Mouse (Mus musculus): Measurements from ENCODE around the gene Rnft2. TPM values are rescaled to one million over a fixed set of nuclear protein-coding genes. Genes with fewer than 3 reads are reported as not detected.

Rnft2 gene
- total RNA-seq (2015; ENCODE audit: low replicate concordance): not detected in 2 replicates
- total RNA-seq (2017; ENCODE audit: low replicate concordance): not detected in 2 replicates

DNA sequence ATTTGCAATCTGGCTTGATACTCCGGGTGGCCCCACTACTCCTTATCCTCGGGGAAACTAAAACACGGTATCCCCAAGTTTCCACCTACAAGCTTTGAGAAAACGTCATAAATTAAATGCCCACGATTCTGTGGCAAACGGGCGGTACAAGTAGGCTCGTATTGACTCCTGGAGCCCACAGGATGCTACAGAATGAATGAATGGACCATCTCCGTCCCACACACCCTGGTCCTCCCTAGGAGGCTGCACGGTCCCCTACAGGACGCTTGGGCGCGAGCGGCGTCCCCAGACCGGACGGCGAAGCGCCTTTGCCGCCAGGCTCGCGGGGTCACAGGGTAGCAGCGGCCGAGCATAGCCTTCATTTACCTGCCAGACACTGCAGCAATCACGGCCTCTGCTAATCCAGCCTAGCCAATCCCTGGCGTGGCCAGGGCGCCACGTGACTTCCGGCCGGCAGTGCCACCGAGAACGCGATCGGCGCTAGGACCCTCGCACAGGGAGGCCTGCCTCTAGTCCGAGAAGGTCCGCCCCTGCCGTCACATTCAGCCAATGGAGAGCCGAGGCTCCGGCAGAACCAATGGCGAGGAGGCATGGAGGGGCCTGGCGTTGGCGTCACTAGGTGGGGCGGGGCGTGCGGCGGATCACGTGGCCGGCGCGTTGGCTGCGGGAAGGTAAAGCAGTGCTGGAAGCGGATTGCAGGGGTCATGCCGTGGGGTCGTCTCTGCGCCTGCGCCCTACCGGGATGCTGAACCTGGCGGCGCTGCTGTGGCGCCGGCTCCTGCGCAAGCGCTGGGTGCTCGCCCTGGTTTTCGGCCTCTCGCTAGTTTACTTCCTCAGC is at the start of gene Rnft2, which contains the start of gene 2410131K14Rik:
Gene Rnft2, minus strand, starts transcription at position 511 of the 838 bp plus-strand sequence.
Gene 2410131K14Rik, plus strand, starts transcription at position 622 of the 838 bp plus-strand sequence.
- peak; percentile 98 for ATAC-seq (replicated peaks; ENCODE audit: low FRiP score, poor library complexity, severe bottlenecking)

- no peak for ATAC-seq (replicated peaks; ENCODE audit: low FRiP score, poor library complexity, severe bottlenecking)
These were observed 49.4 kb upstream of the Rnft2 start for GRCm38 (mm10) chr5:118294086-118294864.

GRCm38 (mm10) chr5:118292476-118292875 is 47.6 kb upstream of the Rnft2 start:
- ATAC-seq (replicated peaks; ENCODE audit: low FRiP score, poor library complexity, severe bottlenecking): no peak

GRCm38 (mm10) chr5:118291453-118291852 is 46.5 kb upstream of the Rnft2 start:
- no peak for ATAC-seq (replicated peaks; ENCODE audit: low FRiP score, poor library complexity, severe bottlenecking)

DNA sequence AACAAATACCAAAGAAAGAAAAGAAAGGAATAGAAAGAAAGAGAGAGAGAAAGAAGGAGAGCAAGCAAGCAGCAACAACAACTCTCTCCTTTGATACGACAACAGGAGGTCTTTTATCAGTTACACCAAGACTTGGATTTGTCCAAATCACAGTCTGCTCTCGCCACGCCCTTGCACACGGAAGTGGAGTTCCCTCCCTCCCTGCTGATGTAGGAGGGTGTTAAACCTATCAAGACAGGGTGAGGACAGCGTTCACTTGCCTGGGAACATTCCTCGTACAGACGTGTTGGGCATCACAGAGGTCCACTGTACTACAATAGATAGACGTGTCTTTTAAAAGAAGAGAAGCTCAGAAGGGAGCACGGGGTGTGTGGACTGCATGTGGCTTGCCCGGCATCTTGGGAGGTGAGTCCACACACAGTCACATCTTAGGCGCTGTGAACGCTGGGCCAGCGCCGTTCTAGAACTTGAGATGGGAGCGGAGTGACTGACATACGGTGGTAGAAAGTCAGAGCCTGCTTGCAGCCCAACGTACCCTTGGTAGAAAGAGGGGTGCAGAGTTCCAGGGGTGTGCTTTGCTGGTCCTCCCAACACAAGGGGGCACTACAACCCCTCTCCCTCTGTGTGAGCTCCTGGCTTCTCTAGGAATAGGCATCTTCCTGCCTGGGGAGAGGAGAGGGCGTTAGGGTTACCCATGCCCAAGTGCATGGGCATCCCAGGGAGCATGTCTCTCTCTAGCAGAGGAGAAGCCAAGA is 33.0 kb upstream of the Rnft2 start:
- no peak for ATAC-seq (replicated peaks; ENCODE audit: low FRiP score, poor library complexity, severe bottlenecking)

GRCm38 (mm10) chr5:118276711-118277110 is 31.8 kb upstream of the Rnft2 start:
- no peak for ATAC-seq (replicated peaks; ENCODE audit: low FRiP score, poor library complexity, severe bottlenecking)

- no peak for ATAC-seq (replicated peaks; ENCODE audit: low FRiP score, poor library complexity, severe bottlenecking)
These were observed 31.4 kb upstream of the Rnft2 start for GRCm38 (mm10) chr5:118276281-118276680.

DNA sequence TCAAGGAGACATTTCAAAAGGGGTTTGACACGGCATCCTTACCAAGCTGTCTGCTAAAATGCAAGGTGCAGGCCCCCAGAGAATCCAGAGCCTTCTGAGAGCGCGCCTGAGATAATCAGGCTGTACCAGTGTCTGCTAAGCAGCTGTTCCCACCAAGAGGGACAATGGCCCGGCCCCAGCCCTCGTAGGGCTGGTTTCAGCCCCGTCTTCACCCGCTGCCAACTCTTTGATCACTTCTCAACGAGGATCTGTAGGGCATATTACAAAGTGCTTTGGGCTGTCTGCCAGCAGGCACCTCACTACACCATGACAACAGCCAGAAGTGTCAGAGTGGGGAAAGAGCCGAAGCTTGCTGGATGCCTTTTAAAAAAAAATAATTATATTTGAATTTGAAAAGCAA is 29.6 kb upstream of the Rnft2 start:
- ATAC-seq (replicated peaks; ENCODE audit: low FRiP score, poor library complexity, severe bottlenecking): no peak

DNA sequence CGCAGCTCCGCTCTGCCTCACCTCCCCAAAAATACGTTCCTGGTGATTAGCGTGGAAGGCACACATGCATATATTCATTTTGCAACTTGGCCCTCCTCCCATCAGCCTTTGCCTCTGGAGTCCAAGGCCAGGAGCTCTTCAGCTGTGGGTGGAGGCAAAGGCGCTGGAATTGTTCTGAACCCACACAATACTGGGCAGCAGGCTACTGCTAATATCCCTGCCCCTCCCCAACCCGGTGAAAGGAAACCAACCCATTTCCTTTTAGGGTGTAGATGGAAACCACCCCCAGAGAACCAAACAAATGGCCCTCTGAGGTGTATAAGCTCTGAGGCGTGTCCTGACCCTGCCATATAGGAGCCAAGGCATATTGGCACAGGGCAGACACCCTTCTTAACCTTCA is 28.5 kb upstream of the Rnft2 start:
- ATAC-seq (replicated peaks; ENCODE audit: low FRiP score, poor library complexity, severe bottlenecking): no peak

- ATAC-seq (replicated peaks; ENCODE audit: low FRiP score, poor library complexity, severe bottlenecking): no peak
These were observed 26.7 kb upstream of the Rnft2 start for GRCm38 (mm10) chr5:118271449-118272110.

- peak; percentile 65 for ATAC-seq (replicated peaks; ENCODE audit: low FRiP score, poor library complexity, severe bottlenecking)
These were observed 24.1 kb upstream of the Rnft2 start for GRCm38 (mm10) chr5:118268987-118269386.

- no peak for ATAC-seq (replicated peaks; ENCODE audit: low FRiP score, poor library complexity, severe bottlenecking)
These were observed 21.4 kb upstream of the Rnft2 start for GRCm38 (mm10) chr5:118266309-118266708.

DNA sequence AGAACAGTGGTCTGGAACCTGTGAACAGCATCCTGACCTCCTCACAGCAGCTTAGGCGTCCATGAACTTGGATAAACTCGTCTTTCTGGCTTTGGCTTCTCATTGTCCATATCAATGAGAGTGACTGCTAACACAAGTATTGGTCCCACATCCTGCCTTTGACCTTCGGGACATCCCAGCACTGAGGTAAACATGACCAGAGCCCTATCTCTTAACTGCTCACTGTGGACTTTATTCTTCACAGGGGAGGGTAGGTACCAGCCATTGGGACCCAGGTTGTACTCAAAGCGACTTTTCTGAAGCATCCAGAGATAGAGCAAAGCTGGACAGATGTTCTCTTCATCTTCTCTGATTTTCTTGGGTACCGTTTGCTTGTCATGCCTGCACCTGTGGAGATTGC is 20.4 kb upstream of the Rnft2 start:
- ATAC-seq (replicated peaks; ENCODE audit: low FRiP score, poor library complexity, severe bottlenecking): no peak

DNA sequence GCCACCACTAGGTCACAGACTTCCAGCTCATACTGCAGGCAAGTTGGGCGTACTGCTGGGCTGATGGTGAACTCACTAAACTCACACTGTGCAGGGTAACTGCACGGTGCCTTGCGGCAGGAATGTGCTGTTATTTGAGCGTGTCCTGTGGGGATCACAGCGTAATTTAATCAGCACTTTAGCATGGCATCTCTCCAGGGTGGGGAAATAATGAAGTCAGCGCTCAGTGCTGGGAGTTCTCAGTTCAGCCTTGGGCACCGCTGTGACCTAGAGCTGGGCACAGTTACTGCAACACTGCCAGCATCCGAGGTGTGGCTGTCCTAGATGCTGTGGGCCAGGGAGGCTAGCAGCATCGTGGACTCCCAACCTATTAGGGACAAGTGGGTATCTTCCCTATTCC is 19.4 kb upstream of the Rnft2 start:
- no peak for ATAC-seq (replicated peaks; ENCODE audit: low FRiP score, poor library complexity, severe bottlenecking)

- ATAC-seq (replicated peaks; ENCODE audit: low FRiP score, poor library complexity, severe bottlenecking): no peak
These were observed 17.5 kb upstream of the Rnft2 start for GRCm38 (mm10) chr5:118262418-118262817.

GRCm38 (mm10) chr5:118261181-118261580 is 16.3 kb upstream of the Rnft2 start:
- no peak for ATAC-seq (replicated peaks; ENCODE audit: low FRiP score, poor library complexity, severe bottlenecking)

- no peak for ATAC-seq (replicated peaks; ENCODE audit: low FRiP score, poor library complexity, severe bottlenecking)
These were observed 15.7 kb upstream of the Rnft2 start for GRCm38 (mm10) chr5:118260642-118261041.

- ATAC-seq (replicated peaks; ENCODE audit: low FRiP score, poor library complexity, severe bottlenecking): no peak
These were observed 15.1 kb upstream of the Rnft2 start for GRCm38 (mm10) chr5:118260055-118260454.

- no peak for ATAC-seq (replicated peaks; ENCODE audit: low FRiP score, poor library complexity, severe bottlenecking)
These were observed 14.7 kb upstream of the Rnft2 start for GRCm38 (mm10) chr5:118259636-118260035.

DNA sequence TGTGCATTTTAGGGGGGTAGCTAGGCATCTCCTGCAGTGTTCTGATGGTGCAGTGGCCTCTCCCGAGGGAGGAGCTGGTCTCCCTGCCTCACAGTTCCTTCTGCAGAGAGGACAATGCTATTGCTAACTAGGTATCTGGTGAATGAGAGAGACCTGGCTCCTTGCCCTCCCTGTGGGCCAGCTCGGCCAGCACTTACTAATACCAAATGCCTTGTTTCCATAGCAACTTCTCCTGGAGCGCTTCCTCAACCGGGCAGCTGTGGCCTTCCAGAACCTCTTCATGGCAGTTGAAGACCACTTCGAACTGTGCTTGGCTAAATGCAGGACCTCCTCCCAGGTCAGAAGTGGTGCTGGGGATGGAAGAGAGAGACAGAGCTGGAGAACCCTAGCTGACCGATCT is 14.2 kb upstream of the Rnft2 start:
- ATAC-seq (replicated peaks; ENCODE audit: low FRiP score, poor library complexity, severe bottlenecking): no peak
